Mouse (Mus musculus) spleen, adult 12 weeks (tissue): ENCODE results near the gene Pitpnc1.

Experiments used
- DNase-seq: peaks from one replicate; pipeline ENCODE4 v3.0.0; 2022; ENCODE audit warnings: low spot score

The Pitpnc1 gene

DNA sequence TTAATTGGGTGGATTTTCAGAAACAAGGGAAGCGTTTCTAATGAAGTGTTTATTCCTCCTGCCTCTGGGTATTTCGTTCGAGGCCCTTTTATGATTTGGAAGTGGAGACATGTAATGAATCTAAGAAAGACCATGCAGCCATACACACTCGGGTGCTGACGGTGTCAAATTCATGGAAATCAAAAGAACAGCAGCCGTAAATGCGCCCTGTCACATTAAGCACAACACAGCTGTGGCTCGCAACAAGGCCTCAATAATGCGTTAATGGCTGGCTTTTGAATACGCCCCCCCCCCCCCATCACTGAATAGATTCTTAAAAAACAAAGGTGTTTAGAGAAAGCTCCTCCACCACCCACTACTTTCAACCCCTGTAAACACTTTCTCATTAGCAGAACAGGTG, 240.4 kb downstream of the Pitpnc1 start:
- DNase-seq, result no peak

DNA sequence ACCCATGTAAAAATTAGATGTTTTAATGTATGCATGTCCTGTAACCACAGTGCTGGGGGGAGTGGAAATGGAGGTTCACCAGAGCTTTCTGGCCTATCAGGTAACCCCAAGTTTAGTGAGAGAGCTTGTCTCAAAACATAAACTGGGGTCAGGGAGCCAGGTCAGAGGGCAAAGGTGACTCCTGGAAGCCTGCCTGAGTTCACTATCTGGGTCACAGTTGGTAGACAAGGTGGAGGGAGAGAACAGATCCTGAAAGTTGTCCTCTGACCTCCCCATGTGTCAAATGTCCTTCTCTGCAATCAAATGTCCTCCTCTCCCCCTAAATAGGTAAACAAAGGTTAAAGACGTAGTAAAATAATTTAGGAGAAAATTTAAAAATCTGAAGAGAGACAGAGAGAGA, 244.1 kb downstream of the Pitpnc1 start:
- no peak for DNase-seq

DNA sequence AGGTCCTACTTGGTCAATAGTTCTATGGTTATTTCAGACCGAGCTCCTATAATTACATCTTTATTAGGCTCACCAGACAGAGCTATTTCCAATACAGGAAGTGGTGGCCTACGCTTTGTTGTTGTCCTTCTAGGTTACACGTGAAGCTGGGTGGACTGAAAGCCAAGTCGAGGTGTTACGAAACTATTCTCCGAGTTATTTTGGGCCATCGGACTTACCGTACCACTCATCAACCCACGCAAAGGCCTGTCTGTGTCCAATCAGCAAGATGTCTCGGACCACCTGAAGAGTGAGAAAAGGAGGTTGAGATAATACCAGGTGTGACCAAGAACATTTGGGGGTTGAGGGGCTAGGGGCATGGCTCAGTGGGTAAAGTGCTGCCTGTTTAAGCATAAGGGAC, 244.5 kb downstream of the Pitpnc1 start:
- DNase-seq, result no peak

DNA sequence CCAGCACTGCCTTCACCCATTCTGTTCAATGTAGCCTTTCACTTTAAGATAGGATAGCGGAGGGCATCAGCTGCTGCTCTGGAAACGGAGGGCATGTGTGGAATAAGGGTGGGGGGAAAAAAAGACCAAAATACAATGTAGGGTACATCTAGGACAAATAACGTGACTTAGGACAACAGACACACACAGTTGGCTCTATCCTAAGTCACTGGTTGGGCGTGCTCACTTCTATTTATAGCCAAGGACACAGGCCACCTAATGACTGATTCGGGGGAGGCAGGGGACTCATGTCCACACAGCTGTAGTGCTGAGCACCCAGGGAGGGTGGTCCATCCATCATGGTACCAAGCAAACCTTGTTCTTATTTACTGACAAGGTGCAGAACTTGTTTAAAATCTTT, 245.2 kb downstream of the Pitpnc1 start:
- DNase-seq, result no peak

DNA sequence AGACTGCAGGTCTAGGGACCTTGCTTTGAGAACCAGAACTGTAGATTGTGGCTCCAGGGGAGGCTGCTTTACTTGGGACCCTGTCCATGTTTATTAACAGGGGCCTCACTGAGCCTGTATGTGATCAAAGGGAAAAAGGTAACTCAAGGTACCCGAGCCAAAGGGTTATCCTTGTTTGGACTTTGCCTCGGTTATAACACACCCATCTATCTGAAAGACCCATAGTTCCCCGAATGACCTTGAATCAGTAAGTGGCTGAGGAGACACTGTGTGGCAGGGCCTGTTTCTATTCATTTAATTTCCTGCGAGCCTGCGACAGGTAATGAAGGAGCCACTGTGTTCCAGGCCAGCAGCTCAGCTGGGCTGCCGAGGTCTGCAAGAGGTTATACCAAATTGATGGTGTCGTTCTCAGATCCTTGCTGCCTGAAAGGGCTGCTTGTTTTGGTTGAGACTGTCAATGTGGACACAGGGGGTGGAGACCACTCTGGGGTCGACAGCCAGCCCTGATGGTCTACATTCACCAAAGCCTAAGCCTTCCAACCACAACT, 246.8 kb downstream of the Pitpnc1 start:
- DNase-seq, result no peak

DNA sequence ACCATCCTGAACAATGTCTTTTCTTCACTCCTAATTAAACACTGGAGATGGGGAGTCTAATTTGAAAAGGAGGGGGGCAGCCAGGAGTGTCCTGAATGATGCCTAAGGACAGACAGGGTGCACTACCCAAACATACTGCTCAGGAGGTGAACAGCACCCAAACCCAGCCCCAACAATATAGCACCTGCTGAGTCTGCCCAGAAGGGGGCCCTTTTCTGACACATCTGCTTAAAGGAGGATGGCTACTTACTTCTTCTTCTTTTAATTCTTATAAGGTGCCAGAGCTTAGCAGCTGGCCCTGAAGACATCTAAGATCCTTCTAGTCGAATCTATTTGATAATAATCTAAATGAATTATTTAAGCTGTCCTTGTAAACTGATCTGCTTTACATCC, 247.3 kb downstream of the Pitpnc1 start:
- DNase-seq, result no peak

DNA sequence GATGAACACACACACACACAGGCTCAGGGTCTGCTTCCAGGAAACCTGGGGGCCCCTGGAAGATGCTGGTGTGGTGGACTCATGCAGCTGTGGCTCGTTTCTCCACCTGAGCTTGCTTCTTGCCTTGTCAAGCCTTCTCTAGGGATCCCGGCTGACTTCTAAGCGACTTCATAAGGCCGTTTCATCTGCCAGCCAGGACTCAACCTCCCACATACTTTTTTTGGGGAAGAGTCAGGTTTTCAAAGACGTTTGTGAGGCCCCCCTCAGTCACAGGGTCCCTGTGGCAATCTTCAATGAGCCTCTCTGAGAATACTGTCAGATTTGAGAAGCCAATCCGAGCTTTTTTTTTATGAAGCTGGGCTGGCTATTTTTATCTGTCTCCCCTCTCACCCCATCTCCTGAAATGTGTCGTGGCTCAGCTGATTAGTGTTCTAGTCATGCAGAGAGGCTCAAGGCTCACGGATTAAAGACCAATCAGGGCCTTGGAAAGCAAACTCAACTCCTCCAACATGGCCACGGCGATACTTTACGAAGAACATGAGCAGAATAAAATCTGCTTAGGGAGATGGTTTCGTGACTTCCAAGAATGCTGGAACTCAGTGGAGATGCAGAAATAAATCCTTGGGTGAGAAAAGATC, 247.8 kb downstream of the Pitpnc1 start:
- DNase-seq, result no peak

DNA sequence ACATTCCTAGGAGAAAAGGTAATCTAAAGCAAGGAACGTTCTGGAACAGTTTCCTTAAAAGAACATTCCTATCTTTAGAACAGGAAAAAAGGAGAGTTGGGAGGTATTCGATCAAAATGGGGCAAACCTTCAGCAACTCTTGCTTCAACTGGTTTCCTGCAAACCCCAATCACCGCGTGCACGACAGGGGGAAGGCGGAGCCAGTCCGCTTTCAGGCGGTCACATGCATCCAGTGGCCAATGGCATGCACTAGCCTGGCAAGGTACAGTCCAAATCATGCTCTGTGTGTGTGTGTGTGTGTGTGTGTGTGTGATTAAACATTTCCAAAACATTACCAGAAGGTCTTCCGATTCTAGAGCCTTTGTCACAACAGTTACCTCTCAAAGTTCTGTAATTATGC, 255.4 kb downstream of the Pitpnc1 start:
- DNase-seq, result no peak

DNA sequence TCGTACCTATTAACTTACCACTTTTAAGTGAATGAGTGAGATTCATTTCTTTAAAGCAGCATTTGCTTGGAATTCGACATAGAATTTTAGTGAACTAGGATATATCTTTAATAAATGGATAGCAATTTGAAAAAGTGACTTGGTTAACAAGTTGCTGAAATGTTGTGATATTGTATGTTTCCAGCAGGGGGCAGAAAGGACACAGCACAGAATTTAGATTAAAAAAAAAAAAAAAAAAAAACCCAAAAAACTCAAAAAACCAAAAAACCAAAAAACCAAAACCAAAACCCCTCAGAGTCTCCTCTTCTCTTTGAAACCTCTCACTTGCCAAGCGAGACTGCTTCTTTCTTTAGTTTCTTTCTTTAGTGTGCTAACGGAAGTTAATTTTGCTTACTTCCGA, 256.8 kb downstream of the Pitpnc1 start:
- no peak for DNase-seq

DNA sequence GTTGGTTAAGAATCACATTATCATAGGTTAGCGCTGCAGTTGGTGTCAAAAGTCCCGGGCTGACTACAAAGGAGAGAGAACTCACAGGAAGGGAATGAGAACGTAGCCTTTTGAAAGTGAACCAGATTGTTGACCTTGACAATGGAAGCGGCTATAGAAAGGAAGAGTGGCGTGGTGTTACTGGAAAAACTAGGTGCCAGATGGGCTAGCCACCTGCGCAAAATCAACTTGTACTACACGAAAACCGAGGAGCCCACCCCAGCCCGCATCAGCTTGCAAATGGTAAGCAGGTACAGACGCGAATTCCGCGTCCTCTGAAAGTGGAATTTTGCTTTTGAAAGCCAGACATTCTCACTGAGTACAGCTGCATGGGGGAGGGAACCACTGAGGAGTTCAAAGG, 260.7 kb downstream of the Pitpnc1 start:
- DNase-seq, result no peak

DNA sequence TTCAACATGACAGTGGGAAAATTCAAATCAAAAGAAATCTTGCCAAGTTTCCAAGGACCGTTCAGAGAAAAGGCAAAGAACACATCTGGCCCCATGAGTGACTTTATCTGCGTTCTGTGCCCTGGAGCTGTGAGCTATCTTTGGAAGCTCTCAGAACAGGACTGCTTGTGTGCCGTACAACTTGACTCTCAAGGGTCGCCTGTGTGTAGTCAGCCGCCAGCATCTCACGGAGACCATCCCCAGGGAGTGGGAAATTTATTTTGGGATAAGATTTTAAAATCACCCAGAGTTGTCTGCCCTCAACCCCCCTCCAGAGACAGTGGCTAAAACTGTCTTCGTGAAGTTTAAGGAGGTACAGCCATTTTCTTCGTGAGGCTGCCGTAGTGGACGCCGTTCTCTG, 268.7 kb downstream of the Pitpnc1 start:
- no peak for DNase-seq

DNA sequence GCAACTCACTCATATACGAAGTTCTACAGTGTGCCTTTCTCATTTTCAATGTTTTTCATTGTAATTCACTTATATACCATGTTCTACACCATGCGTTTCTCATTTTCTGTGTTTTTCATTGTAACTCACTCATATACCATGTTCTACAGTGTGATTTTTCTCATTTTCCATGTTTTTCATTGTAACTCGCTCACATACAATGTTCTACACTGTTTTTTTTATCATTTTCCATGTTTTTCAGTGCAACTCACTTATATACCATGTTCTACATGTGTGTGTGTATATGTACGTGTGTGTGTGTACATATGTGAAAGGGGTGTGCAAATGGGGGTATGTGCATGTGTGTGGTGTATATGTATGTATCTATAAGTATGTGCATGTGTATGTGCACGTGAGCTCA, 271.2 kb downstream of the Pitpnc1 start:
- DNase-seq, result no peak

DNA sequence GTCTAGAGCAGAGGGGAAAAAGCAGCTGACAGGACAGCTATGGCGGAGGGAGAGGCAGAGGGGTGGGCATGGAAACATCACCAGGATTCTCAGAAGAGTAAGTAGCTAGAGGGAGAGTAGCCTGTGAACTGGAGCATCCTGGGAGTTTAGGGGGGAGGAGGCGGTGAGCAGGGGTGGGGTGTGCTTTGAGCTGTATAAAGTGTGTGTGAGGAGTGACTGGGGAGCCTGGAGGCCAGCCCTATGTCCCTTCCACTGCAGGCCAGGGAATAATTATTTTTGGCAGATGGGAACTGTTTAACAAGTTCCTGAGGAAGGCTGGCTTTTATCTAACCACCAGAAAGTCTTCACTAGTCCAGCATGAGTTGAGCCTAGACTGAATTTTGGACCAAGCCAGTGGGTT, 275.2 kb downstream of the Pitpnc1 start:
- no peak for DNase-seq

DNA sequence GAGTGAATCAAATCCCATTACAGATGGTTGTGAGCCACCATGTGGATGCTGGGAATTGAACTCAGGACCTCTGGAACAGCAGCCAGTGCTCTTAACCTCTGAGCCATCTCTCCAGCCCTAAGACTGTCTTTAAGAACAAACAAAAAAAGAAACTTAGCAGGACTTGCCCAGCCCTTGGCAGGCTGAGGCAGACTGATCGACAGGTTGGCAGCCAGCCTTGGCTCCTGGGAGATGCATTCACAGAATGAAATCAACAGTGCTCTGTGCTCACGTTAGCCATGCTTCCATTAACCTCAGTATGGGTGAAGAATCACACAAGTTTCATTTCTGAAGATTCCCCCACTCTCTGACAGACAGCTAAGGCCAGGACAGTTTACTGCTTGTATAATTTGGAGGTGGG, 280.1 kb downstream of the Pitpnc1 start:
- no peak for DNase-seq

DNA sequence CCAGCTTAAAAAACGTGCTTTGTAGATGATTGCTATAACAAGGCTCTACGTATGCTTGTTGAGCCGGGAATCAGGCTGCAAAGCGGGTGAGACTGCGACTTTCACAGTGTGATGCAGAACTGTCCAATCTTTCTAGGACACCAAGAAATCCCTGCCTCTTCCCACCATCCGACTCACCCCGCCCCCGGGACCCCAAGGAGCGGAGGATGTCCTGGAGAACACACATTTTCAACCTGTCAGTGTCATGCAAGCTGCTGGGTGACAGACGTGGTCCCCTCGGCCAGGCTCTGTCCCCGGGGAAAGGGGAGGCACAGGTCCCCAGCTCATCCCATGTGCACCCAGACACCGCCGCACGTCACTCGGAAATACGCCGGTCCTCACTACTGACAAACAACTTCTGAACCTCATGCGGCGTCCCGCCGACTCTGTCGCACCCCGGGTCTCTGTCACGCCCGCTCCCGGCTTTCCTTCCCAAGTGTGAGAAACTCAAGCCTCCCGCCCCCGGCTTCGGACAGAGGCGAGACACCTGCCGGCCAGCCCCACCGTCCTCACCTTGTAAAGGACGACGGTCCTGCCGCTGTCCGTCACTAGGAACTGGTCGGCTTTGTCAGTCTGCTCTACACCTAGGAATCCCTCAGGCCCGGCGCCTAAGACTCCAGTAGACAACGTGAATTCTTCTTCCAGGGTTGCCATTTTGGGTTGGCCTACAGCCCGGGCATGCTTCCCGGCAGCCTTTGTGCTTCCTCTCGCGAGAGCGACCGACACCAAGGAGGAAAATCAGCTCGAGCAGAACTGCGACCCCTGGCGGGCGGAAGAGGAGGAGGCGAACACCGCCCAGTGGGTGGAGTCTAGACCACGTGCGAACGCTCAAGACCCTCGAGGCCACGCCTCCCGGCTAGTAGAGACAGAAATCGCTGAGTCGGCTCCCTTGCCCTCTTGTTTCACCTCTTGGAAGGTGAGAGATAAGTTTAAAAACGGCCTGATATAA, 281.6 kb downstream of the Pitpnc1 start, which contains the start of gene Nol11:
TSS of gene Nol11 (minus strand) at position 817 of the 988 bp plus-strand sequence.
- DNase-seq, result peak; percentile 98

DNA sequence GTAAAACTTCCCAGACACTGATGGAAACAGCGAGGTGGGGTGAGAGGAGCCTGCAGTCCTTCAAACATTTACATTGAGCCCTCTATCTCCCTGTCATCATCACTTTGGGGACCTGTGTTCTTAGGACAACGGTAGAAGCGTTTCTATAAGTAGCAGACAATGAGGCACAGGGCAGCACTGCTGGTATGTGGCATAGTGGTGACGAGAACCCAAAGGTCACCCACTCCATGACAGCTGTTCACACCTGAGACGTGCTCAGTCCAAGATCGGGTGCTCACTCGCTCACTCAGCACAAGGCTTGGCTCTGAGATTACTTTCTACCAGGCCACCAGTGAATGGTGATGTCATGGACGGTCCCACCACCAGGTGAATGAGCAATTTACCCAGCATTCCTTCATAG, 286.7 kb downstream of the Pitpnc1 start:
- no peak for DNase-seq

DNA sequence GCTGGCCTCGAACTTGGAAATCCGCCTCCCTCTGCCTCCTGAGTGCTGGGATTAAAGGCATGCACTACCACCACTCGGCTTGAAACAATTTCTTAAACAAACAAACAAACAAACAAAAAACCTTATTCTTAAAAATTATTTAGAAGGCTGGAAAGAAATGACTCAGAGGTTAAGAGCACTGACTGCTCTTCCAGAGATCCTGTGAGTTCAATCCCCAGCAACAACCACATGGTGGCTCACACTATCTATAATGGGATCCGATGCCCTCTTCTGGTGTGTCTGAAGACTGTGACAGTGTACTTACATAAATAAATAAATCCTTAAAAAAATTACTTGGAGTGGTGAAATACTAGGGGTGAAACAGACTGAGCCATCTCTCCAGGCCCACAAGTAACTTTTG, 309.3 kb downstream of the Pitpnc1 start:
- no peak for DNase-seq

DNA sequence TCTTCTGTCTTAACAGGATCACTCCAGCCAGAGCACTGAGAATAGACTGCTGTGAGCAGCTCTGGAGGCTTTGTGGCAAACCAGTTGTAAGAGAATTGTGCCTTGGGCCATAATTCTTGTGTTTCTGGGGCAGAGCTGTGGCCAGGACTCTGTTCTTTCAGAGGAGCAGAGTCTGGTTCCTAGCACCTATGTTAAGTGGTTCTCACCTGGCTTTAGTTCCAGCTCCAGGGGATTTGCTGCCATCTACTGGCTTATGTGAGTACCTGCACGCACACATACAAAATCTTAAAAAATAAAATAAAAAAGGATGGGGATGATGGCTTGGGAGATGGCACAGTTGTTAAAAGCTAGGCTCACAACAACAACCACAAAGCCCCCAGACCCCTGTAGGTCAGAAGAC, 311.5 kb downstream of the Pitpnc1 start:
- DNase-seq, result no peak
